Mouse (Mus musculus): ENCODE data around the gene Plscr2. TPM values are rescaled to one million over a fixed set of nuclear protein-coding genes. Genes with fewer than 3 reads are reported as not detected.

Gene Plscr2
- polyA plus RNA-seq, 1 experiment from 2014 or later: 0.71 TPM

DNA sequence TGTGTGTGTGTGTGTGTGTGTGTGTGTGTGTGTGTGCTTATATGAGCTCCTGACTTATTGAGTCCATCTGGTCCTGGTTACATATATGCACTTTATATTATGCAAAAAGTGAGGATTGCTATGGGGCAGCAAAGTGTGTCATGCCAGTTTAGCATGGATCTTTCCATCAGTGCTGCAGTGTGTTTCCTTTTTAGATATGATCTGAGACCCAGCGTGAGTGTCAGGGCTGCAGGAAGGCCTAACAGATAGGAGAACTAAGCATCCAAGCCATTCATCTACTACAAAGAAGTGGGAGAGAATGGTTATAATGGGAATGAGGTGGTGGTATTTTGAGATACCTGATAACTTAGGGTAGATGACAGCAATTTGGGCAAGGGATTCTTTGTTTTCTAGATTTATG, 4.6 kb downstream of the Plscr2 start:
- Histone ChIP-seq H3K27me3 (no peaks in the 10 kb centered on the region), H3K27ac (replicated peaks) (no peak overlapping the region), H3K4me1 (no peaks in the 10 kb centered on the region), H3K4me3 (no peak overlapping the region), H3K36me3 (no peaks in the 10 kb centered on the region), H3K9ac (replicated peaks) (no peak overlapping the region), H3K4me2 (replicated peaks) (no peak overlapping the region), H3K9me3 (no peaks in the 10 kb centered on the region)
- 93% methylated on average over 1 of the region's 1 CpGs for WGBS
- ATAC-seq (ENCODE audit: low FRiP score, low read depth): no peak

DNA sequence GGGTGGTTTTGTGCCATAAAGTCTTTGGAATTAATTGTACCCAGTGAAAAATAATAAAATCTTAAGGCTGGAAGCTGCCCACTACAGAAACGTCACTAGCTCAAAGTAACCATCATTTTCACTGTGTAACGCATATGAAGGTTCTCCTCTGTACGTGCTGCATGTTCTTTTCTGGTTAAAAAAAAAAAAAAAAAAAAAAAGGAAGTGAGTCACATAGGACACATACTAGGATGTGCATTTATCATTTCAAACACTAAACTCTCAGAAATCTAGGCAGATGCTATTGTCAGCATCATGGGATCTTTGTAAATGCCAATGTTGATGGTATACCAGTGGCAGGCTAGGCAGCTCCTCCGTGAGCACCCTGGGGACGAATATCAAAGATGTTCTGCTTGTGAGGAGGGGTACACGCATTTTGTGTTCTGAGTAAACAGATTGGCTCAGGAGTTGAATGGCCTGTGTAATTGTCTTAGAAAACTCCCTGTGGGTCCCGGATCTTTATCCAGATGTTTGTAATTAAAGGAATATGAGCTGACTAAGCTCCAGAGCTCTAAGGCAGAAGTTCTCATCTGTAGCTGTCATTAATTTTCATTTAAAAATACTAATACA, 7.3 kb downstream of the Plscr2 start:
- no peak overlapping the region for H3K4me2 ChIP-seq (replicated peaks)
- no peak overlapping the region for H3K9ac ChIP-seq (replicated peaks)
- H3K9me3 ChIP-seq: no peaks in the 10 kb centered on the region
- no peak for ATAC-seq (ENCODE audit: low FRiP score, low read depth)
- H3K36me3 ChIP-seq: no peaks in the 10 kb centered on the region
- H3K4me3 ChIP-seq: no peak overlapping the region
- no peaks in the 10 kb centered on the region for H3K4me1 ChIP-seq
- H3K27ac ChIP-seq (replicated peaks): no peak overlapping the region
- no peaks in the 10 kb centered on the region for H3K27me3 ChIP-seq
- 36% methylated on average over 7 of the region's 7 CpGs for WGBS

DNA sequence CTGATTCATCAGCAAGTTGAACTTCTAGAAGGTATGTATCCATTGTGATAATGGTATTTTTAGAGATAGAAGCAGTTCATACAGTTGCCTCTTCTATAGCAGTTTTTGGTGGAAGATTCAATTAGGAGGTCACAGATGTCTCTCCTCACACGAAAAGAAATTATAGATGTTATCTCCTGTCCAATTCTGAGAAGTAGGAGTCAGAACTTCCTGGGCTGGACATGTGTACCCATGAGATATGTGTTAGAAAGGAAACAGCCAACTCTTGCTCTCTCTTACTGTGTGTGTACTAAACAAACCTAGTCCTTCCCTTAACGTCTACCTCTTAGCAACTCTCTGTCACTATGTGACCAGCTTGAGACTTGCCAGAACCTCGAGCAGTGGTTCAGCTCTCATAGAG, 14.3 kb downstream of the Plscr2 start:
- Histone ChIP-seq H3K9ac (replicated peaks) (no peak overlapping the region), H3K27me3 (no peaks in the 10 kb centered on the region), H3K27ac (replicated peaks) (no peak overlapping the region), H3K4me3 (no peak overlapping the region), H3K36me3 (no peaks in the 10 kb centered on the region), H3K9me3 (no peaks in the 10 kb centered on the region), H3K4me2 (replicated peaks) (no peak overlapping the region), H3K4me1 (no peaks in the 10 kb centered on the region)
- ATAC-seq (ENCODE audit: low FRiP score, low read depth): no peak
- 78% methylated on average over 3 of the region's 3 CpGs for WGBS

DNA sequence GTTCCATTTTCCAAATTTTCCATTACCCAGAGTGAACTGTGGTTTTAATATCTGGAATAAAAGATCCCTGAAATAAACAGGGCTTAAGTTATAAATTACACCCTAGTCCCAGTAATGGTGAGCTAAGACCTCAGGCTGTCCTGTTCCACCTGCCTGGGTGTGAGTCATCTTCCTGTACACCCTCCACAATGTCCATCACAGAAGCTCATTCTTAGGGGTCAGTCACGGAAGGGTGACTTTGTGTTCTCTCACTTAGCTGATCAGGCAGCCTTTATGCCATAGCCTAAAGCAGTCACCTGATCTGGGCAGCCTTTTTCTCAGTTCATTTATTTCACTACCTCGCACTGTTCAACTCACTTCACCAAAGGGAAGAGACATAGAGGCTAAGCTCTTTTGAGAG, 16.8 kb downstream of the Plscr2 start:
- H3K9ac ChIP-seq (replicated peaks): no peak overlapping the region
- no peak overlapping the region for H3K27ac ChIP-seq (replicated peaks)
- H3K36me3 ChIP-seq: no peaks in the 10 kb centered on the region
- no peaks in the 10 kb centered on the region for H3K4me1 ChIP-seq
- WGBS: 83% methylated on average over 2 of the region's 2 CpGs
- H3K4me2 ChIP-seq (replicated peaks): no peak overlapping the region
- no peak overlapping the region for H3K4me3 ChIP-seq
- H3K27me3 ChIP-seq: no peaks in the 10 kb centered on the region
- ATAC-seq (ENCODE audit: low FRiP score, low read depth): no peak
- H3K9me3 ChIP-seq: no peaks in the 10 kb centered on the region

DNA sequence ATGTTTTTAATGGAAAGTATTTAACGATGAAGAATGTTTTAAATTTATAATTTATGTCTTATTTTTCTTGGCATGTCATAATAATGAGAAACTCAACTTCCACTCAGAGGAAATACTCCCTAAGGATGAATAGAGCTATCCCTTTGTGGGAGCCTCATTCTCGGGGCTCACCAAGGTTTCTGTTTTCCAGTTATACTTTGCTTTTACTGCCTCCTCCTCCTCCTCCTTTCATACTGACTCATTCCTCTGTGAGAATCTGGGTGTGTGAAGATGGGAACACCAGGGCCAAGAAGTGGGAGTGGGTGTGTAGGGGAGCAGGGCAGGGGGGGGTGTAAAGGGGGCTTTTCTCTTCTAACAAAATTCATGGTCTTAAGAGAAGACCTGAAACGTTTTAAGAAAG, 17.5 kb downstream of the Plscr2 start:
- H3K9me3 ChIP-seq: no peaks in the 10 kb centered on the region
- no peaks in the 10 kb centered on the region for H3K27me3 ChIP-seq
- no peak overlapping the region for H3K27ac ChIP-seq (replicated peaks)
- no peak for ATAC-seq (ENCODE audit: low FRiP score, low read depth)
- H3K4me3 ChIP-seq: no peak overlapping the region
- H3K36me3 ChIP-seq: no peaks in the 10 kb centered on the region
- H3K9ac ChIP-seq (replicated peaks): no peak overlapping the region
- H3K4me1 ChIP-seq: no peaks in the 10 kb centered on the region
- H3K4me2 ChIP-seq (replicated peaks): no peak overlapping the region
- 80% methylated on average over 3 of the region's 3 CpGs for WGBS

DNA sequence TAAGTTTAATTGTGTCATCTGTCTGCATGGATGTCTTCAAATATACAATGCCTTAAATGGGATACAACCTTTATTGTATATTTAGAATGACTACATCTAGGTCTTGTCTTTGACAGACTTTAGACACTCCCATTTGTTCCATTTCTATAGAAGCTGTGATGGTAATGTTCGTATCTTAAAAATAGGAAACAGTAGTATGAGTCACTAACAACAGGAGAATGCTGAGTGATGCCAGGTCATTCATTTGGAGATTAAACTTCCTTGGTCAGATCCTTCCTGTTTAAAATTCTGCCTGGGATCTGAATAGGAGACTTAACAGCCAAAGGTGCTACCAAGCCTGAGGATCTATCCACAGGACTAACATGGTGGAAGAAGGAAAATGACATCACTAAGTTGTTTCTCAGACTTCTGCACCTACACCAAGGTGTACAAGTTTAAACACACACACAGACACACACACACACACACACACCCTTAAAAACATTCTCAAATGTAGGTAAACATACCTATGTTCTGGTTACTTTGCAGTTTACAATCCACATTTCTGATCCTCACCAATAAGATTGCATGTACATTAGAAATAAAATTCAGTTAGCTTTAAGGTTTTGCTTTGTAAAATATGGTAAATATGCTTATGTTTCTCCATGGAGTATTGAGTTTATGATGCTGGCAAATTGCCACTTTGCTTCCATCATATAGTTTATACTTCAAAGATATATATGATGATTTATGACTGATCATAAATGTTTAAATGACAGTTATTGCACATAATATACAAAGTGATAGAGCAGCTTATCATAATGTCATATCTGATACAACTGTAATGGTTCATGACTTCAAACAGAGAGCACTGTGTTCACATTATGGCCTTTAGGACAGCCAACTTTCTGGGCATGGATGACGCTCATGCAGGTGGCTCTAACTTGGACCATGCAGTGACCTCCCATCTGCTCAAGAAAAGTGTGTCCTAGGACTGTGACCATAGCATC, 18.5 kb downstream of the Plscr2 start:
- ATAC-seq (ENCODE audit: low FRiP score, low read depth): no peak
- Histone ChIP-seq H3K27me3 (no peaks in the 10 kb centered on the region), H3K4me1 (no peaks in the 10 kb centered on the region), H3K27ac (replicated peaks) (no peak overlapping the region), H3K4me3 (no peak overlapping the region), H3K36me3 (no peaks in the 10 kb centered on the region), H3K4me2 (replicated peaks) (no peak overlapping the region), H3K9ac (replicated peaks) (no peak overlapping the region), H3K9me3 (no peaks in the 10 kb centered on the region)
- WGBS: 84% methylated on average over 2 of the region's 2 CpGs

DNA sequence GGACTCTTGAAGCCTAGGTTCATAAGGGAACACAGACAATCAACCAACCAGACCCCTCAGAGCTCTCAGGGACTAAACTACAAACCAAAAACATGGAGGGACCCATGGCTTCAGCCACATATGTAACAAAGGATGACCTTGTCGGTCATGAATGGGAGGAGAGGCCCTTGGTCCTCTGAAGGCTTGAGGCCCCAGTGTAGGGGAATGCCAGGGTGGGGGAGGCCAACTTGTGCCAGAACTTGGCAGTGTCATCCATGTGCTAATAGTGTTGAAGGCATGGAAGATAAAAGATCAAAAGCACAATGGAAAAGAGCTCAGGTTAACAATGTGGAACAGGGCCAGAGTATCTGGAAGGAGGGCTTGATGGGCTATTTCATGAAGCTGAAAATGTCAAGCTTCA, 22.9 kb downstream of the Plscr2 start:
- no peaks in the 10 kb centered on the region for H3K9me3 ChIP-seq
- no peaks in the 10 kb centered on the region for H3K36me3 ChIP-seq
- no peaks in the 10 kb centered on the region for H3K27me3 ChIP-seq
- H3K4me1 ChIP-seq: no peaks in the 10 kb centered on the region
- no peak for ATAC-seq (ENCODE audit: low FRiP score, low read depth)
- H3K4me2 ChIP-seq (replicated peaks): no peak overlapping the region
- H3K4me3 ChIP-seq: no peak overlapping the region
- H3K27ac ChIP-seq (replicated peaks): no peak overlapping the region
- no peak overlapping the region for H3K9ac ChIP-seq (replicated peaks)
- 82% methylated on average over 1 of the region's 1 CpGs for WGBS

DNA sequence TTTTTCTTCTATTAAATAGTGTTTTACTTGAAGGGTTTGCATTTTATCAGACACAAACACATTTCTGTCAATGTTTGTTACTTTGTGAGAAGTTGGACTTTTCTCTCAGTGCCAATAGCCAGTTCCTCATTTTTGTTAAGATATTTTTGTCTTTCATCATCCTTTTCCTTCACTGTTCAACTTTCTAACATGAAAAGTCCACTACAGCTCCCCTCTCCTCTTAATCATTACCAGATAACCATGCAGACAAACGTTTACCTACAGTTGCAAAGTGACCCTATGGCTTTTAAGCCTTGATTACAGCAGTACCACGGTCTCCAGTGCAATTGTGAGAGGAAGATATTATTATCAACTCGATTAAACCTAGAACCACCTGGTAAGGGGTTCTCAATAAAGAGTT, 25.8 kb downstream of the Plscr2 start:
- H3K27ac ChIP-seq (replicated peaks): no peak overlapping the region
- H3K4me1 ChIP-seq: no peaks in the 10 kb centered on the region
- H3K27me3 ChIP-seq: no peaks in the 10 kb centered on the region
- H3K4me3 ChIP-seq: no peak overlapping the region
- no peak overlapping the region for H3K4me2 ChIP-seq (replicated peaks)
- H3K9me3 ChIP-seq: no peaks in the 10 kb centered on the region
- ATAC-seq (ENCODE audit: low FRiP score, low read depth): no peak
- 75% methylated on average over 3 of the region's 3 CpGs for WGBS
- H3K36me3 ChIP-seq: no peaks in the 10 kb centered on the region
- H3K9ac ChIP-seq (replicated peaks): no peak overlapping the region

DNA sequence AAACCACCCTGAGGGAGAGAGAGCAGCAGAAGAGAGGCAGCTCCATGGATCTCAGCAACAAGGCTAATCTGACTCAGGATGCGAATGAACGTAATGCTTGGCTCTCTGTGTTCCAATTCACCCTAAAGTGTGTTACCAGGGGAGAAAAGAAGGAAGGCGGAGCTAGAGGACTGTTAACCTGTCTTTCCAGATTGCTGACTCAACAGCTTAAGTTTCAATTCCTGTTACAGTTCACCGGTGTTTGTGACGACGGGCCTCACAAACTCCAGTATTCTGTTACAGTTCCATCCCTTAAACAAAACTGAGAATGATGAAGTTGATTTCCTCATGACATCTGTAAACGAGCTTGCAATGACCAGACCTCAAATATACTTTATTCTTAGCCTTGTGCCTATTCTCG, 29.7 kb downstream of the Plscr2 start:
- no peak overlapping the region for H3K9ac ChIP-seq (replicated peaks)
- ATAC-seq (ENCODE audit: low FRiP score, low read depth): no peak
- no peak overlapping the region for H3K4me2 ChIP-seq (replicated peaks)
- no peaks in the 10 kb centered on the region for H3K36me3 ChIP-seq
- H3K27me3 ChIP-seq: no peaks in the 10 kb centered on the region
- no peak overlapping the region for H3K4me3 ChIP-seq
- no peaks in the 10 kb centered on the region for H3K9me3 ChIP-seq
- WGBS: 77% methylated on average over 8 of the region's 8 CpGs
- no peaks in the 10 kb centered on the region for H3K4me1 ChIP-seq
- no peak overlapping the region for H3K27ac ChIP-seq (replicated peaks)

DNA sequence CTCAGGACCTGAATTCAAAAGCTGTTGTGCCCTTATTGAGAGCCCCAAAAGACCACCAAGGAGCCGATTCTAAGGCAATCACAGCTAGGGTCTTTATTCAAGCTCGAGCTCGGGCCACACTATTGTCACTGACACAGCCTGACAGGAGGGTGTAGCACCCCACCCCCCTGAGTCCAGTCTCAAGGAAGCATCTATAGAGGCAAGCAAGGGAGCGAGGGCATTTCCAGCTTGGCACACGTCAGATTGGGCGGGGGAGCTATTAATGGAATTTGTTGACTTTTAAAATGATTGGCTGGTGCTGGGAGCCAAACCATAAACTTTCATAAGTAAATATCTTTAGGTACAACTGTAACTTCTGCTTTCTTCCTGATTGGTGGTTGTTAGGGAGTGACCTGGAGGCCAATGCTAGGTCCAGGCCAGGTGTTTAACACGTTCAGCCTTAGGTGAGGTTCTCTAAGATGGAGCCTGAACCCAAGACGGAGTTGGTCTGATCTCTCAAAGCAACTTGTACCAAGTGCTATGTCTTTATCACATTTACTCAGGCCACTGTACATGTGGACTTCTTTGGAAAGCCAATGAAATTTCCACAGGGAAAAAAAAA, 30.3 kb downstream of the Plscr2 start:
- no peaks in the 10 kb centered on the region for H3K9me3 ChIP-seq
- H3K27ac ChIP-seq (replicated peaks): no peak overlapping the region
- no peak overlapping the region for H3K9ac ChIP-seq (replicated peaks)
- no peak overlapping the region for H3K4me2 ChIP-seq (replicated peaks)
- no peak for ATAC-seq (ENCODE audit: low FRiP score, low read depth)
- no peaks in the 10 kb centered on the region for H3K36me3 ChIP-seq
- H3K27me3 ChIP-seq: no peaks in the 10 kb centered on the region
- H3K4me3 ChIP-seq: no peak overlapping the region
- WGBS: 74% methylated on average over 8 of the region's 8 CpGs
- H3K4me1 ChIP-seq: no peaks in the 10 kb centered on the region

DNA sequence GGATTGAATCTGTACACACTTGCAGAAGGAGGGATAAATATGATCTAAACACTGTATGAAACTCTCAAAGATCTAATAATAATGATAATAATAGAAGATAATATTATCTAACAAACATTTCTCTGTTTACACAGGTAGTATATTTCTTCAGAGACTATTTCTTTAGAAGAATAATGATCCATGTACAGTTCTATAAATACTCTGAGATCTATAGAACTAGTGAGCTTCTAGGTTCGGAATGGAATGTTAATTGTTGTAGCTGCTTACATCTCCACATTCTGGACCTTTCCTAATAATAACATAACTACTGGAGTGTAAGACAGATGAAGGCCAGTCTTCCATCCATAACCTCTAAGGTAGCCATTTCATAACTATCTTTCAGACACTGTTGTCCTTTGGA, 33.7 kb downstream of the Plscr2 start, which contains the start of gene 1700057G04Rik:
1700057G04Rik (plus strand) TSS at position 301 of the 400 bp plus-strand sequence.
- H3K27me3 ChIP-seq: no peaks in the 10 kb centered on the region
- no peak within 1 kb of the TSS for H3K27ac ChIP-seq (replicated peaks)
- H3K4me1 ChIP-seq: no peaks in the 10 kb centered on the region
- no peaks in the 10 kb centered on the region for H3K36me3 ChIP-seq
- no peaks in the 10 kb centered on the region for H3K9me3 ChIP-seq
- H3K9ac ChIP-seq (replicated peaks): no peak within 1 kb of the TSS
- no peak for ATAC-seq (ENCODE audit: low FRiP score, low read depth)
- no peak within 1 kb of the TSS for H3K4me3 ChIP-seq
- WGBS: 97% methylated on average over 1 of the region's 1 CpGs
- H3K4me2 ChIP-seq (replicated peaks): no peak within 1 kb of the TSS

DNA sequence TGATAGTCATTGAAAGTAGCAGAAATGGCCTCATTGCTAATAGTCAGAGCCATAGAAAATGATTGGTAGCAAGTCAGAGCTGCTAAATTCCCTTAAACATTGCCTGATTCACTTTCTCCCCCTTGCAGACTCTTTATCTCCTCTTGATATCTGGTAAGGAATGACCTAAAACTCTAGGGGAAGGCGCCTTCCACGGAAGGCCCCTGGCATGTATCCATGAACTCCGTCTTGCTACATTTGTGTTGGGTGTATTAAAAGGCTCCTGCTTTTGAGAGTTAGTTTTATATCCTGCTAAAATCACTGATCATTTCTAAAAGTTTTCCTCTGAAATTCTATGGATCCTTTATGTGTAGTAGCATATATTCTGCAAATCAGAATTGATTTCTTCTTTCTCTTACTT, 41.4 kb downstream of the Plscr2 start:
- H3K27me3 ChIP-seq: no peaks in the 10 kb centered on the region
- H3K27ac ChIP-seq (replicated peaks): no peak overlapping the region
- H3K36me3 ChIP-seq: no peaks in the 10 kb centered on the region
- ATAC-seq (ENCODE audit: low FRiP score, low read depth): no peak
- H3K4me3 ChIP-seq: no peak overlapping the region
- H3K4me2 ChIP-seq (replicated peaks): no peak overlapping the region
- WGBS: 91% methylated on average over 3 of the region's 3 CpGs
- no peaks in the 10 kb centered on the region for H3K9me3 ChIP-seq
- no peak overlapping the region for H3K9ac ChIP-seq (replicated peaks)
- H3K4me1 ChIP-seq: no peaks in the 10 kb centered on the region
